Mouse (Mus musculus): ENCODE data around the gene Myb.

Myb gene

GRCm38 (mm10) chr10:21188564-21189274, 27.9 kb upstream of the Myb start:
- no peak for TF ChIP-seq GATA4 (IDR thresholded peaks at IDR 0.05; ENCODE audit: insufficient replicate concordance, low read length)

- no peak for TF ChIP-seq GATA4 (IDR thresholded peaks at IDR 0.05; ENCODE audit: insufficient replicate concordance, low read length)
These were observed 27.1 kb upstream of the Myb start for GRCm38 (mm10) chr10:21187847-21188246.

- TF ChIP-seq GATA4 (IDR thresholded peaks at IDR 0.05; ENCODE audit: insufficient replicate concordance, low read length): no peak
These were observed 25.9 kb upstream of the Myb start for GRCm38 (mm10) chr10:21186733-21187132.

- TF ChIP-seq GATA4 (IDR thresholded peaks at IDR 0.05; ENCODE audit: insufficient replicate concordance, low read length): no peak
These were observed 17.9 kb upstream of the Myb start for GRCm38 (mm10) chr10:21178711-21179110.

- no peak for TF ChIP-seq GATA4 (IDR thresholded peaks at IDR 0.05; ENCODE audit: insufficient replicate concordance, low read length)
These were observed 17.5 kb upstream of the Myb start for GRCm38 (mm10) chr10:21178281-21178680.

- no peak for TF ChIP-seq GATA4 (IDR thresholded peaks at IDR 0.05; ENCODE audit: insufficient replicate concordance, low read length)
These were observed 11.9 kb upstream of the Myb start for GRCm38 (mm10) chr10:21172650-21173200.

- TF ChIP-seq GATA4 (IDR thresholded peaks at IDR 0.05; ENCODE audit: insufficient replicate concordance, low read length): no peak
These were observed 7.7 kb upstream of the Myb start for GRCm38 (mm10) chr10:21168466-21168865.

GRCm38 (mm10) chr10:21167842-21168241, 7.1 kb upstream of the Myb start:
- no peak for TF ChIP-seq GATA4 (IDR thresholded peaks at IDR 0.05; ENCODE audit: insufficient replicate concordance, low read length)

- no peak for TF ChIP-seq GATA4 (IDR thresholded peaks at IDR 0.05; ENCODE audit: insufficient replicate concordance, low read length)
These were observed 6.4 kb upstream of the Myb start for GRCm38 (mm10) chr10:21167165-21167564.

GRCm38 (mm10) chr10:21165411-21165810, 4.6 kb upstream of the Myb start:
- TF ChIP-seq GATA4 (IDR thresholded peaks at IDR 0.05; ENCODE audit: insufficient replicate concordance, low read length): no peak

- no peak for TF ChIP-seq GATA4 (IDR thresholded peaks at IDR 0.05; ENCODE audit: insufficient replicate concordance, low read length)
These were observed 1.3 kb upstream of the Myb start for GRCm38 (mm10) chr10:21162124-21162523.

- no peak for TF ChIP-seq GATA4 (IDR thresholded peaks at IDR 0.05; ENCODE audit: insufficient replicate concordance, low read length)
These were observed 743 bp upstream of the Myb start for GRCm38 (mm10) chr10:21161359-21162094.

GRCm38 (mm10) chr10:21159697-21160394, 938 bp downstream of the Myb start:
- no peak for TF ChIP-seq GATA4 (IDR thresholded peaks at IDR 0.05; ENCODE audit: insufficient replicate concordance, low read length)

GRCm38 (mm10) chr10:21158918-21159443, 1.8 kb downstream of the Myb start:
- no peak for TF ChIP-seq GATA4 (IDR thresholded peaks at IDR 0.05; ENCODE audit: insufficient replicate concordance, low read length)
